ENCODE assay signal across 9 mouse cellular contexts in genomic region chrX:136139640-136140004, GRCm38 (mm10). TPM values are rescaled to one million over a fixed set of nuclear protein-coding genes. Genes with fewer than 3 reads are reported as not detected.
DNase-seq lines count a peak whose midpoint lies in the region; ATAC-seq and TF ChIP-seq lines count a peak whose summit lies in the region.
"Not testable (repeated sequence)": the region's sequence is repeated elsewhere in the genome, so short reads cannot be mapped to it uniquely, and the experiment has no call there.
"Had no signal": no experiment of that assay in that cellular context is flagged by ENCODE, and none has a peak within 500 bp of the region (broad histone marks: within the 10 kb centered on the region; RNA-seq: fewer than 3 reads in every experiment).

No protein-coding gene starts in this region.

- H3K4me1 ChIP-seq in erythroblast, embryonic 14.5 days (ENCODE audit: control insufficient read depth), result peaks cover 43% of the 10 kb centered on the region
- not testable (repeated sequence) for H3K4me1 ChIP-seq in heart, embryonic 13.5 days; intestine, embryonic 14.5 days (replicated peaks; ENCODE audit: control insufficient read depth, insufficient read depth, low read length); limb, embryonic 13.5 days; lung, embryonic 15.5 days; neural tube, embryonic 12.5 days

- peak overlapping the region; percentile 80 for H3K9ac ChIP-seq in heart, embryonic 13.5 days
- not testable (repeated sequence) for H3K9ac ChIP-seq in intestine, embryonic 14.5 days (ENCODE audit: low read length); limb, embryonic 13.5 days; lung, embryonic 15.5 days
- 0 out of 2 replicates have a peak overlapping the region, but pooled peaks have one; percentile 13 for H3K9ac ChIP-seq in neural tube, embryonic 12.5 days

- 14% methylated on average over 5 of the region's 5 CpGs for WGBS in heart, embryonic 13.5 days
- WGBS in intestine, embryonic 14.5 days, result 14% methylated on average over 4 of the region's 5 CpGs
- 22% methylated on average over 5 of the region's 5 CpGs for WGBS in limb, embryonic 13.5 days
- 25% methylated on average over 5 of the region's 5 CpGs for WGBS in lung, embryonic 15.5 days
- 23% methylated on average over 5 of the region's 5 CpGs for WGBS in neural tube, embryonic 12.5 days

- H3K4me3 ChIP-seq in erythroblast, embryonic 14.5 days (replicated peaks), result peak overlapping the region; percentile 78
- peak overlapping the region; percentile 54 for H3K4me3 ChIP-seq in heart, embryonic 13.5 days
- H3K4me3 ChIP-seq in intestine, embryonic 14.5 days (ENCODE audit: low read depth, low read length), result peak overlapping the region; percentile 24
- H3K4me3 ChIP-seq in limb, embryonic 13.5 days, result peak overlapping the region; percentile 41
- peak overlapping the region; percentile 35 for H3K4me3 ChIP-seq in lung, embryonic 15.5 days
- H3K4me3 ChIP-seq in neural tube, embryonic 12.5 days, result peak overlapping the region; percentile 41

- H3K9me3 ChIP-seq in erythroblast, embryonic 14.5 days (ENCODE audit: control insufficient read depth, low read length); heart, embryonic 13.5 days; intestine, embryonic 14.5 days (ENCODE audit: control insufficient read depth, low read length); limb, embryonic 13.5 days; lung, embryonic 15.5 days; neural tube, embryonic 12.5 days: not testable (repeated sequence)

- H3K4me2 ChIP-seq in heart, embryonic 13.5 days, result peak overlapping the region; percentile 66
- H3K4me2 ChIP-seq in intestine, embryonic 14.5 days (ENCODE audit: low read length), result peak overlapping the region; percentile 30
- peak overlapping the region; percentile 58 for H3K4me2 ChIP-seq in limb, embryonic 13.5 days (replicated peaks)
- peak overlapping the region; percentile 46 for H3K4me2 ChIP-seq in lung, embryonic 15.5 days
- peak overlapping the region; percentile 55 for H3K4me2 ChIP-seq in neural tube, embryonic 12.5 days (replicated peaks)

- peak; percentile 2 for DNase-seq in brain, embryonic 14.5 days (ENCODE audit: low read depth)
- DNase-seq in intestine, embryonic 14.5 days (ENCODE audit: low spot score), result not testable (repeated sequence)

- not testable (repeated sequence) for TF ChIP-seq CTCF in brain, embryonic 14.5 days (IDR thresholded peaks at IDR 0.05; ENCODE audit: borderline replicate concordance, extremely low read depth, insufficient read depth, insufficient read length)

- not testable (repeated sequence) for ATAC-seq in heart, embryonic 13.5 days (ENCODE audit: extremely low read depth, insufficient number of reproducible peaks, low FRiP score, low TSS enrichment); intestine, embryonic 14.5 days (replicated peaks; ENCODE audit: low FRiP score, low TSS enrichment, low read depth); lung, embryonic 15.5 days (ENCODE audit: borderline replicate concordance, extremely low read depth, low FRiP score, low TSS enrichment)
- ATAC-seq in limb, embryonic 13.5 days (ENCODE audit: low FRiP score, low read depth), result peak; percentile 28; the same call in 1 of the 2 replicates
- 0 out of 2 replicates have a peak, but pooled peaks have one; percentile 12 for ATAC-seq in neural tube, embryonic 12.5 days (ENCODE audit: low FRiP score, low read depth)

- H3K27me3 ChIP-seq in erythroblast, embryonic 14.5 days (ENCODE audit: control insufficient read depth); heart, embryonic 13.5 days (replicated peaks); intestine, embryonic 14.5 days (replicated peaks; ENCODE audit: control insufficient read depth, insufficient read depth, low read length); limb, embryonic 13.5 days; lung, embryonic 15.5 days; neural tube, embryonic 12.5 days (replicated peaks): not testable (repeated sequence)

- not testable (repeated sequence) for H3K27ac ChIP-seq in heart, embryonic 13.5 days (replicated peaks); intestine, embryonic 14.5 days (ENCODE audit: low read depth); limb, embryonic 13.5 days; lung, embryonic 15.5 days; neural tube, embryonic 12.5 days

- TF ChIP-seq POLR2A in brain, embryonic 14.5 days (IDR thresholded peaks at IDR 0.05; ENCODE audit: borderline replicate concordance, extremely low read depth, insufficient read depth, insufficient read length, poor library complexity, severe bottlenecking), result not testable (repeated sequence)

- H3K36me3 ChIP-seq in erythroblast, embryonic 14.5 days (ENCODE audit: control insufficient read depth), result peaks cover 18% of the 10 kb centered on the region
- H3K36me3 ChIP-seq in heart, embryonic 13.5 days; intestine, embryonic 14.5 days (ENCODE audit: control insufficient read depth, insufficient read depth, low read length); limb, embryonic 13.5 days; lung, embryonic 15.5 days; neural tube, embryonic 12.5 days: not testable (repeated sequence)

RNA-seq across cellular contexts. Expression of gene Bex4, which starts 0.8 kb away (rescaled TPM):
- polyA plus RNA-seq in brain, embryonic 14.5 days (2012; rRNA removed), result 64.7 and 73.7 TPM in 2 replicates
- 4.2 and 7.0 TPM in 2 replicates for polyA plus RNA-seq in erythroblast, embryonic 14.5 days (2012)
- 195 and 204 TPM in 2 replicates for polyA plus RNA-seq in heart, embryonic 13.5 days (2015; fragmentation: Nextera tagmentation; extraction: Ambion mirVana)
- polyA plus RNA-seq in intestine, embryonic 14.5 days (2014; fragmentation: Nextera tagmentation; extraction: Ambion mirVana), result 190 and 192 TPM in 2 replicates
- 59.2 and 60.1 TPM in 2 replicates for polyA plus RNA-seq in limb, embryonic 13.5 days (2015; fragmentation: Nextera tagmentation; extraction: Ambion mirVana)
- 151 and 155 TPM in 2 replicates for polyA plus RNA-seq in lung, embryonic 15.5 days (2015; fragmentation: Nextera tagmentation; extraction: Ambion mirVana)
- polyA plus RNA-seq in neural tube, embryonic 12.5 days (2016; fragmentation: Nextera tagmentation; extraction: Ambion mirVana), result 66.8 and 67.0 TPM in 2 replicates
- polyA plus RNA-seq: macrophage had no signal

RNA-seq across cellular contexts. Expression of gene Tceal8, which starts 32.5 kb away (rescaled TPM):
- polyA plus RNA-seq in brain, embryonic 14.5 days (2012; rRNA removed), result 76.5 and 80.0 TPM in 2 replicates
- 5.7 and 10.2 TPM in 2 replicates for polyA plus RNA-seq in erythroblast, embryonic 14.5 days (2012)
- polyA plus RNA-seq in heart, embryonic 13.5 days (2015; fragmentation: Nextera tagmentation; extraction: Ambion mirVana), result 230 and 260 TPM in 2 replicates
- polyA plus RNA-seq in intestine, embryonic 14.5 days (2014; fragmentation: Nextera tagmentation; extraction: Ambion mirVana), result 199 and 214 TPM in 2 replicates
- 217 and 223 TPM in 2 replicates for polyA plus RNA-seq in limb, embryonic 13.5 days (2015; fragmentation: Nextera tagmentation; extraction: Ambion mirVana)
- 193 and 198 TPM in 2 replicates for polyA plus RNA-seq in lung, embryonic 15.5 days (2015; fragmentation: Nextera tagmentation; extraction: Ambion mirVana)
- polyA plus RNA-seq in neural tube, embryonic 12.5 days (2016; fragmentation: Nextera tagmentation; extraction: Ambion mirVana), result 156 and 175 TPM in 2 replicates

RNA-seq across cellular contexts. Expression of gene Nxf3, which starts 54.6 kb away (rescaled TPM):
- 0.07 and 0.09 TPM in 2 replicates for polyA plus RNA-seq in brain, embryonic 14.5 days (2012; rRNA removed)
- polyA plus RNA-seq in erythroblast, embryonic 14.5 days (2012), result 0.02 TPM in 1 of 2 replicates, not detected in the other
- polyA plus RNA-seq in heart, embryonic 13.5 days (2015; fragmentation: Nextera tagmentation; extraction: Ambion mirVana), result 0.34 and 0.62 TPM in 2 replicates
- 0.09 and 0.15 TPM in 2 replicates for polyA plus RNA-seq in intestine, embryonic 14.5 days (2014; fragmentation: Nextera tagmentation; extraction: Ambion mirVana)
- polyA plus RNA-seq in limb, embryonic 13.5 days (2015; fragmentation: Nextera tagmentation; extraction: Ambion mirVana), result not detected in 2 replicates
- 0.05 and 0.14 TPM in 2 replicates for polyA plus RNA-seq in lung, embryonic 15.5 days (2015; fragmentation: Nextera tagmentation; extraction: Ambion mirVana)
- not detected in 2 replicates for polyA plus RNA-seq in neural tube, embryonic 12.5 days (2016; fragmentation: Nextera tagmentation; extraction: Ambion mirVana)
- polyA plus RNA-seq: large intestine, adult 2 months; macrophage had no signal

Comparison
In these comparisons a context has a peak if more than half of its experiments do, and no peak if none do; other contexts are left out.
1. H3K4me3 ChIP-seq: peak in every context shown above with its lines; median percentile 78 in erythroblast, embryonic 14.5 days; 54 in heart, embryonic 13.5 days; 41 in limb, embryonic 13.5 days; 41 in neural tube, embryonic 12.5 days; 35 in lung, embryonic 15.5 days; 24 in intestine, embryonic 14.5 days.